Mouse (Mus musculus) forebrain, embryonic 14.5 days (tissue): ENCODE results near the gene Gpnmb. TPM values are rescaled to one million over a fixed set of nuclear protein-coding genes. Genes with fewer than 3 reads are reported as not detected.

Experiments used
- ATAC-seq: fragments of 200-750 bp; cut with Nextera tagmentation; 2 replicates; pipeline ENCODE4 v1.8.0; 2017; ENCODE audit warnings: mild to moderate bottlenecking, moderate library complexity
- DNase-seq: peaks from one replicate; pipeline ENCODE4 v3.0.0-alpha.2; 2015; ENCODE audit warnings: low spot score
- H3K27ac ChIP-seq: fragments of 300-500 bp; sonication (generic); 2 replicates; pipeline ENCODE4 v1.5.1; 2014; ENCODE audit warnings: low read depth, mild to moderate bottlenecking, control low read depth, low read length, moderate library complexity
- H3K27me3 ChIP-seq: fragments of 300-500 bp; sonication (generic); replicated peaks from 2 replicates; pipeline ENCODE4 v1.6.1; 2014; ENCODE audit warnings: low read length, control low read depth, mixed read lengths; ENCODE audit not compliant: control insufficient read depth, insufficient read depth
- H3K36me3 ChIP-seq: fragments of 300-500 bp; sonication (generic); 2 replicates; pipeline ENCODE4 v1.6.1; 2014; ENCODE audit warnings: low read length, control low read depth; ENCODE audit not compliant: control insufficient read depth, insufficient read depth
- H3K4me1 ChIP-seq: fragments of 300-500 bp; sonication (generic); 2 replicates; pipeline ENCODE4 v1.6.1; 2014; ENCODE audit warnings: antibody characterized with exemption, low read length, control low read depth; ENCODE audit not compliant: control insufficient read depth, insufficient read depth
- H3K4me2 ChIP-seq: fragments of 300-500 bp; sonication (generic); 2 replicates; pipeline ENCODE4 v1.6.1; 2014; ENCODE audit warnings: mild to moderate bottlenecking, control low read depth, low read length
- H3K4me3 ChIP-seq: fragments of 300-500 bp; sonication (generic); 2 replicates; pipeline ENCODE4 v1.5.1; 2014; ENCODE audit warnings: low read depth, low read length, control low read depth
- H3K9ac ChIP-seq: fragments of 300-500 bp; sonication (generic); 2 replicates; pipeline ENCODE4 v1.6.1; 2014; ENCODE audit warnings: mild to moderate bottlenecking, low read length, control low read depth, moderate library complexity
- H3K9me3 ChIP-seq: fragments of 300-500 bp; sonication (generic); replicated peaks from 2 replicates; pipeline ENCODE4 v1.6.1; 2016; ENCODE audit warnings: low read length, control low read depth, mixed read lengths; ENCODE audit not compliant: control insufficient read depth
- WGBS: fragments of 180-500 bp; shearing (Covaris S2); extraction: QIAGEN DNeasy Blood & Tissue Kit; methylation state at CpG from one replicate; pipeline ENCODE4 v1.1.7; 2014; 5-methylcytosine and 5-hydroxymethylcytosine counted together
- polyA plus RNA-seq: library from polyadenylated mRNA; unstranded; fragments of >200 nt; fragmentation: Nextera tagmentation; extraction: Ambion mirVana; gene quantifications from 2 replicates; pipeline ENCODE4 v1.2.1, GENCODE M21; 2014

Gene Gpnmb
- polyA plus RNA-seq, 1 experiment from 2014 or later: 0.83 TPM

- Histone ChIP-seq H3K9me3 (no peaks in the 10 kb centered on the region), H3K4me2 (no peak overlapping the region), H3K4me3 (no peak overlapping the region), H3K27me3 (0 out of 2 replicates have a peak, but pooled peaks cover 2% of the 10 kb centered on the region), H3K9ac (no peak overlapping the region), H3K4me1 (peaks cover 12% of the 10 kb centered on the region), H3K27ac (no peak overlapping the region), H3K36me3 (no peaks in the 10 kb centered on the region)
- WGBS: 88% methylated on average over 10 of the region's 10 CpGs
- no peak for ATAC-seq
- DNase-seq: no peak
These were observed 13.0 kb upstream of the Gpnmb start for GRCm38 (mm10) chr6:49023315-49023714.

- H3K36me3 ChIP-seq: no peaks in the 10 kb centered on the region
- ATAC-seq (no peak), DNase-seq (no peak)
- H3K27ac ChIP-seq: no peak overlapping the region
- H3K9ac ChIP-seq: no peak overlapping the region
- H3K9me3 ChIP-seq: no peaks in the 10 kb centered on the region
- no peak overlapping the region for H3K4me2 ChIP-seq
- peaks cover 6% of the 10 kb centered on the region for H3K4me1 ChIP-seq
- 60% methylated on average over 7 of the region's 7 CpGs for WGBS
- H3K4me3 ChIP-seq: no peak overlapping the region
- 0 out of 2 replicates have a peak, but pooled peaks cover 2% of the 10 kb centered on the region for H3K27me3 ChIP-seq
These were observed 11.1 kb upstream of the Gpnmb start for GRCm38 (mm10) chr6:49025290-49025689.

- Histone ChIP-seq H3K4me3 (no peak overlapping the region), H3K27me3 (0 out of 2 replicates have a peak, but pooled peaks cover 2% of the 10 kb centered on the region), H3K36me3 (no peaks in the 10 kb centered on the region), H3K9me3 (no peaks in the 10 kb centered on the region), H3K9ac (no peak overlapping the region), H3K4me2 (no peak overlapping the region), H3K4me1 (peaks cover 3% of the 10 kb centered on the region), H3K27ac (no peak overlapping the region)
- DNase-seq (no peak), ATAC-seq (no peak)
- WGBS: 92% methylated on average over 5 of the region's 5 CpGs
These were observed 9.8 kb upstream of the Gpnmb start for GRCm38 (mm10) chr6:49026496-49026895.

DNA sequence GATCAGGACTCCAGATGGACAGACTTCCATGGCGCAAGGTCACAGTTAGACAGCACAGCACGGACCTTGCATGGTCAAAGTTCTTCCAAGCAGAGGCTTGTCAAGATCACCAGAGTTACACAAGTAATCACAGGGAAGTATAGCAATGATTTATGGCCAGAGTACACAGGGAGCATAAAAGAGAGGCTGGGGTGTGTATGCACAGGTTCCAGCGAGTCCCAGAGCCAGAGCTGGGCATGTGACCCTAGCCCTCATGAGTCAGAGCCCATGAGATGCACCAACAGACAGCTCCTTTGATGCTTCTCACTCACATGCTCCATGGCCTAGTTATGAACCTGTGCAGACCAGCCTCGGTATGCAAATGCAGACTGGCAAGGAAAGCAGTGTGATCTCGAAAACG lies 8.3 kb upstream of the Gpnmb start:
- DNase-seq (no peak), ATAC-seq (no peak)
- no peak overlapping the region for H3K4me3 ChIP-seq
- 86% methylated on average over 6 of the region's 6 CpGs for WGBS
- H3K27ac ChIP-seq: no peak overlapping the region
- 0 out of 2 replicates have a peak, but pooled peaks cover 2% of the 10 kb centered on the region for H3K27me3 ChIP-seq
- no peaks in the 10 kb centered on the region for H3K9me3 ChIP-seq
- no peaks in the 10 kb centered on the region for H3K36me3 ChIP-seq
- H3K4me1 ChIP-seq: no peaks in the 10 kb centered on the region
- no peak overlapping the region for H3K4me2 ChIP-seq
- no peak overlapping the region for H3K9ac ChIP-seq

- H3K36me3 ChIP-seq: no peaks in the 10 kb centered on the region
- no peaks in the 10 kb centered on the region for H3K4me1 ChIP-seq
- H3K9me3 ChIP-seq: no peaks in the 10 kb centered on the region
- no peak overlapping the region for H3K4me3 ChIP-seq
- no peak overlapping the region for H3K27ac ChIP-seq
- H3K27me3 ChIP-seq: 0 out of 2 replicates have a peak, but pooled peaks cover 2% of the 10 kb centered on the region
- no peak for ATAC-seq
- DNase-seq: no peak
- WGBS: 74% methylated on average over 3 of the region's 3 CpGs
- no peak overlapping the region for H3K4me2 ChIP-seq
- H3K9ac ChIP-seq: no peak overlapping the region
These were observed 7.6 kb upstream of the Gpnmb start for GRCm38 (mm10) chr6:49028708-49029107.

GRCm38 (mm10) chr6:49031230-49031629 lies 5.1 kb upstream of the Gpnmb start:
- no peak overlapping the region for H3K4me3 ChIP-seq
- H3K36me3 ChIP-seq: no peaks in the 10 kb centered on the region
- H3K27ac ChIP-seq: no peak overlapping the region
- no peaks in the 10 kb centered on the region for H3K4me1 ChIP-seq
- WGBS: 89% methylated on average over 4 of the region's 4 CpGs
- DNase-seq (no peak), ATAC-seq (no peak)
- no peaks in the 10 kb centered on the region for H3K9me3 ChIP-seq
- H3K27me3 ChIP-seq: no peaks in the 10 kb centered on the region
- H3K9ac ChIP-seq: no peak overlapping the region
- H3K4me2 ChIP-seq: no peak overlapping the region

DNA sequence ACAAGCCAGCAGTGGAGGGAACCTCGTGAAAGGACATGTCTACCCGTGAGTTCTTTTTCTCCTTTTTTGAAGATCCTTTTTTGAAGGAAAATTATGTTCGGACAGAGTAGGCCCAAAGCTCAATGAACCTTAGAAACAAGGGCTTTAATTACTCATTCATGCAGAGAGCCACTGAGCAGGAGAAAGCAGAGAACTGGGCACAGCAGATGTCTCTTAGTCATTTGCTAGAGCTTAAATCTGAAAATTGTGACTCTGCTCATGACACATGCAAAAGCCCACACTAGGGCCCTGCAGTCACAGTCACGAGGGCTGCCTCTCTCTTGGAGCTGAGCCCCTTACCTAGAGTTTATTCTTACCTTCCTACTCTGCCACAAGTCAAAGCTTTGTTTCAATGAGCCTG lies 3.6 kb upstream of the Gpnmb start:
- Histone ChIP-seq H3K27ac (no peak overlapping the region), H3K9me3 (no peaks in the 10 kb centered on the region), H3K27me3 (no peaks in the 10 kb centered on the region), H3K4me1 (no peaks in the 10 kb centered on the region), H3K4me2 (no peak overlapping the region), H3K4me3 (no peak overlapping the region), H3K36me3 (no peaks in the 10 kb centered on the region), H3K9ac (no peak overlapping the region)
- no peak for ATAC-seq
- WGBS: 47% methylated on average over 4 of the region's 4 CpGs
- DNase-seq: no peak

DNA sequence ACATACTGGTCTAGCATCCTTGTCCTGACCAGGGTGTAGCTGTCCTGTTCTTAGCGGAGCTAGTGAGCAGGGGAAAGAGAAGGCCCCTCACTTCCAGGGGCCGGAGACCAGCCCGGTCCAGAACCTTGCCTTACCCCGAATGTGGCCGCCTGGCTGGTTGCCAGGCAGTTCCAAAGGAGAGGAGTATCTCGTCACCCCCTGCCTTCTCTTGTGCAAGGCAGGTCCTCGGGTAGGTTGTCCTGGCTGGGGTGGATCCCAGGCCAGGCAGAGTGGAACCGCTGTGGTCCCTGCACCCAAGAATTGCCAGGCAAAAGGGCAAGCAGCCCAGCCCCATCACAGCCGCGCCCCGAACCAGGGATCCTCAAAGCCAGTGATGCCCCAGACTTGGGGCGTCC lies 919 bp downstream of the Gpnmb start:
- no peak overlapping the region for H3K27ac ChIP-seq
- H3K9me3 ChIP-seq: no peaks in the 10 kb centered on the region
- no peak overlapping the region for H3K9ac ChIP-seq
- no peak overlapping the region for H3K4me3 ChIP-seq
- 61% methylated on average over 12 of the region's 12 CpGs for WGBS
- no peaks in the 10 kb centered on the region for H3K4me1 ChIP-seq
- H3K36me3 ChIP-seq: no peaks in the 10 kb centered on the region
- ATAC-seq (no peak), DNase-seq (no peak)
- no peaks in the 10 kb centered on the region for H3K27me3 ChIP-seq
- no peak overlapping the region for H3K4me2 ChIP-seq

- H3K9me3 ChIP-seq: no peaks in the 10 kb centered on the region
- peak; percentile 75 for DNase-seq
- no peak overlapping the region; the same call in 1 of the 2 replicates for H3K9ac ChIP-seq
- 18% methylated on average over 18 of the region's 18 CpGs for WGBS
- H3K27ac ChIP-seq: no peak overlapping the region
- peak; percentile 50; the same call in 1 of the 2 replicates for ATAC-seq
- H3K36me3 ChIP-seq: no peaks in the 10 kb centered on the region
- H3K4me1 ChIP-seq: no peaks in the 10 kb centered on the region
- H3K27me3 ChIP-seq: no peaks in the 10 kb centered on the region
- H3K4me3 ChIP-seq: peak overlapping the region; percentile 18; the same call in 1 of the 2 replicates
- H3K4me2 ChIP-seq: peak overlapping the region; percentile 40
These were observed 3.3 kb downstream of the Gpnmb start for GRCm38 (mm10) chr6:49039470-49040180.
